Mouse (Mus musculus) lung, postnatal 25 days (tissue): ENCODE results near the gene Sspn.

Experiments used
- DNase-seq: peaks from one replicate; pipeline ENCODE4 v3.0.0; 2022; ENCODE audit warnings: low spot score

Gene Sspn

GRCm38 (mm10) chr6:145973356-145973755, 41.9 kb downstream of the Sspn start:
- no peak for DNase-seq

DNA sequence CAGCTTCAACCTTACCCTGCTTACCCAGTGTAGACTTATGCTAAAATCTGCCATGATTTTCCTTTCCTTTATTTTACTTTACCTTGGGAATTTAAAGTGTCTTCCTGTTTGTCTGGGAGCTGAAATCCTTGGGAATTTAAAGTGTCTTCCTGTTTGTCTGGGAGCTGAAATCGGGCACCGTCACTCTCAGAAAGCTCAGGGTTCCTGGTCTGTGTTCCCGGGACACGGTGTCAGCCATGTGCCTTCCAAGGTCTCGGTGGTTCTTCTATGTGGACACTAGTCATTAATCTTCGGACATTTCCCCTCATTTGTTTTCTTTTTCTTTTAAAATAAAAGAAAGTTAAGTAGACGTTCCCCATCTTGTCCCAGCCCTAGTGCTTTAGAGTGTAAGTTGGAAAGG, 43.3 kb downstream of the Sspn start:
- no peak for DNase-seq

GRCm38 (mm10) chr6:145977344-145977743, 45.9 kb downstream of the Sspn start:
- no peak for DNase-seq

DNA sequence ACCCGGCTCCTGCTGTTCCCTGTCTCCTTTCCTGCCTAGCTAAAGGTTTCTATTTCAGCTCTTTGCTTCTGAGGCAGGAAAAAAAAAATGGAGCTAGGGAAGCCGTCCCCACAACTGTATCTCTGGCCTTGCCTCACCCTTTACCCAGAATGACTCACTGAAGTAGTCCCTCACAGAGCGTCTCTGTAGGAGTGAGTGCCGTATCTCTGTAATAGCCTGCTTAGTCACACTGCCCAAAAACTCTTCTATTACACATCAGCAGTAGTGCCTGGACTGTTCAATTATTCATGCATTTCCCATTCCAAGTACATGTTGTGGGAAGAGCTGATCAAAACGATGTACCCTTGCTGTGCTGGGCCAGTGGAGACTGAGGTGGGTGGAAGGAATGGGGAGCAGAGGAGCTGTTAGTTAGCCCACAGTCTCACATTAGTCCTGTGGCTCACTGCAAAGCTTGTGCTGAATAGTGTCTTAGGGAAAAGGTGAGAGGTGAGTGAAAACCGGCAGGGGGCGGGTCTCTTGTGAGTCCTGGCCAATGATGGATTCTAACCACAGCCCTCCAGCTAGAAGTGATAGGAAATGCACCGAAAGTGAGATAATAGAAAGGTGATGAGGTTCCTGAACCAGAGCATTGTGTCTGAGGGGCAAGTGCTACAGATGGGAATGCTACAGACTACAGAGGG, 46.5 kb downstream of the Sspn start:
- no peak for DNase-seq

GRCm38 (mm10) chr6:145981074-145981473, 49.6 kb downstream of the Sspn start:
- DNase-seq: no peak

- no peak for DNase-seq
Measured at GRCm38 (mm10) chr6:145982335-145982734, 50.9 kb downstream of the Sspn start.

GRCm38 (mm10) chr6:145990578-145990977, 59.1 kb downstream of the Sspn start:
- no peak for DNase-seq

DNA sequence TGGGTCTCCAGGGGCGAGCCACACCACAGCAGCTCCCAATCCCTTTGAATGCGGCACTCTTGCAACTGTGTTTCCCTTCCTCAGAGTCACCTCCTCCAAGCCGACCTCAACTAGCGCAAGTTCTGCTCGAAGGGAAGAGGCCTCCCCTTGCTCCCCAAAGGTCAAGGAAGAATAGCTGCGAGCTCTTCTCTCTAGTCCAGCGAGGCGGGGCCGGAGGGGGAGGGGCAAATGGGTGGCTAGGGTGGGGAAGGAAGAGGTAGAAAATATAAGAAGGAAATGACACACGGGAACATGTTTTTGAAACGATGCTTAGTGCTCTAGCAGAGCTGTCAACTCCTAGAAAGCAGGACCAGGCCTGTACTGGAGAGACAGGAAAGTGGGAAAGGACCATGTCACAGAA, 61.1 kb downstream of the Sspn start:
- DNase-seq: no peak

GRCm38 (mm10) chr6:145992985-145993384, 61.5 kb downstream of the Sspn start:
- peak; percentile 31 for DNase-seq

GRCm38 (mm10) chr6:145998314-145999007, 67.0 kb downstream of the Sspn start:
- DNase-seq: peak; percentile 79

DNA sequence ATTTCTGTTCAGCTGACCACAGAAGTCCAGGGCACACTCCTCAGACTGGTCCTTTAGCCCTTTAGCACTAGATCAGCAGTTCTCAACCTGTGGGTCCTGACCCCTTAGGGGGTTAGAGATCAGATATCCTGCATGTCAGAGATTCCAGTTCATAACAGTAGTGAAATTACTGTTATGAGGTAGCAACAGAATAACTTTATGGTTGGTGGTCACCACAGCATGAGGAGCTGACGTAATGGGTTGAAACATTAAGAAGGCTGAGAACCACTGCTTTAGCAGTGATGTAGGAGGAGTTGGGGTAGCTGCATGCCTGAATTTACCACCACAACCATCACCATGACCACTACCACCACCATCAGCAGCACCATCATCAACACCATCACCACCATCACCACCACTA, 69.3 kb downstream of the Sspn start:
- no peak for DNase-seq

DNA sequence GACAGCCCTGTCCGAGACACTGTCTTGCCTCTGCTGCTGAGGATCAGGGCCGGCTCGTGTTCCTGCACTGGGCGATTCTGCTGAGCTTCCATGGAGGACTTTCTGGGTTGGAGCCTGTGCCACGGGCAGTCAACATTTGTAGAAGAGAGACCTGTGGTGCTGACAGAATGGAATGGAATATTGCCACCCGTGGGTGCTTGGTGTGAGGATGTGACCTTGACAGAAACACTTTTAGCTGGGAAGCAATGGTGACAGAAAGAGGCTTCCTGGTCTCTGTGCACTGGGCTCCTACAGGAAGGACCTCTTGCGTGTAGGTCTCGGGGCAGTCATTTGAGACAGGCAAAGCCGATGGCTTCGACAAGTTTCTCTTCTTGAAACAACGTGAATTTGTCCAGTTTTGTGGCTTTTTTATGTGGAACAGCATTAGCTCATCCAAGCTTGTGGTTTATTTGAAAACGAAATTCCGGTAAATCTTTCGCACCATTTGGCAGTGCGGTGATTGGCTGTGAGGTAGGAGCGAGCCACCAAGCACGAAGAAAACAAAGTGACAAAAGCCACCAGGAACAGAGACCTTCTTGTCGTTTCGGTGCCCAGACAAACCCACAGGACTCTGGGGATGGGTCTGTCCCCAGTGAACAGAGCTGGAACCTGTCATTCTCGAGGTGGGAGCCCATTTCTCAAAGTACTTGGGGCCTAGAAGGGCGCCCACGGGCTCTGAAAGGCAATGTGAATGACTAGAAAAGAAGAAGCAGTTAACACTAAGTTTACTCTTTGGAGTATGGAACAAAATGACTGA, 70.2 kb downstream of the Sspn start:
- no peak for DNase-seq

- no peak for DNase-seq
Measured at GRCm38 (mm10) chr6:146004174-146004601, 72.7 kb downstream of the Sspn start.

GRCm38 (mm10) chr6:146005129-146005886, 73.9 kb downstream of the Sspn start:
- DNase-seq: no peak

DNA sequence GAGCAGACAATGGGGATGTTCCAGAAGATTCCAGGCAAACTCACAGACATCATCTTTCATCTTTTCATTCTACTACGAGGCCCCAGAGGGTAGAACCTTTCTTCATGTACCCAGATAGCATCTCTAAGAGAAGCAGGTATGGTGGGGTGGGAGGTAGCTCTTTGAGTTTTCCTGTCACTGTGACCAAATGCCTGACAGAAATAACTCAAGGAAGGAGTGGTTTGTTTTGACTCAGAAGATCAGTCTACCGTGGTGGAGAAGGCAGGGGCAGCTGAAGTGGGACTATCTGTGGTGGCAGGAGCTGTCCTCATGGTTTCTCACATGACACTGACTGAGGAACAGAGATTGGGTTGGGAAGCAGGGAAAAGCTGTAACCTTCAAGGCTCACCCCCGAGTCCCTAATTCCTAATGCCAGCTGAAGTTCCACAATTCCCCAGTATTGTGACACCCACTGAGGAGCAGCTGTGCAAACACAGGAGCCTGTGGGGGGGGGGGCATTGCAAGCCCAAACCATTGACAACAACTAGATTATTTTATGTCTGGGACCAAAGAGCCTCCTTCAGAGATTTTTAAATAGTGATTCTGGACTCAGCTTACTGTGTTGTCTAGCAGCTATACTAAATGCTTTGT, 74.6 kb downstream of the Sspn start:
- no peak for DNase-seq

DNA sequence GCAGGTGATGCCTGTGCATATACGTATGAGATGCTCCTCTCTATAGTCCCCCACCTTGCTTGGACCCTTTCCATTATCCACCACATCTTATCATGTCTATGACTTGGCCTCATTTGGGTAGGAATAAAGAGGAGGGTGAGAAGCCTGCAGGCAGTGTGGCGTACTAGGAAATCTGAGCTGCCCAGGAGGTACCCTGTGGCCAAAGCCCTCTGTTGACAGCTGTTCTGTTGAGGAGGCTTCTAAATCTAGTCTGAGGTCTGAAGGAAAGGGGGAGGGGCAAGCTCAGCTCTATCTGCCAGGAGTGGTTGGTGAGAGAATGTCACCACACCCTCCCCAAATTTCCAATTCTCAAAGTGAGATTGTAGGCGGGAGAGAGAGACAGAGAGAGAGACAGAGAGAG, 75.3 kb downstream of the Sspn start:
- DNase-seq: no peak

DNA sequence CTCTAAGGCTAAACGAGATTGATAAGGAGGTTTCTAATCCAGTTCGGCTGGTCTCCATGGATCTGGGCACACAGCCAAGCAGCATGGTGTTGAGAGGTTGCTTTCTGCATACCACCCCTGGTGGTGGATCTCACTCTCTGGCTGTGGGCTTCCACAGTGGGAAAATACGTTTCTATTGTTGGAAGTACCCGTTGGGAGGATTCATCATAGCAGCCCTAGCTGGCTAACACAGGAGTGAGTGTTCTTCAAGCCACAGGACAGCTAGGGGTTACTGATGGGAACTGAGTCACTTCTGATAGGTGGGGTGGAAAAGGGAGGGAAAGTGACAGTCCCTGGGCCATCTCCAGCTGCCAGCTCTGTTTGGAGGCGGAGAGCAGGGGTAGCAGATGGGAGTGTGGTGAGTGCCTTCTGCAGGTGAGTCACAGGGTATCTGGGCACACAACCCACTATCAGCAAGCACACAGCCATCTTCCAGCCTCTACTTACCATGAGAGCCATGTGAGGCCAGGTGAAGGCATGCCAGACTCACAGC, 77.1 kb downstream of the Sspn start:
- DNase-seq: no peak

- DNase-seq: no peak
Measured at GRCm38 (mm10) chr6:146009163-146009915, 77.9 kb downstream of the Sspn start.

GRCm38 (mm10) chr6:146010093-146010764, 78.8 kb downstream of the Sspn start:
- no peak for DNase-seq

DNA sequence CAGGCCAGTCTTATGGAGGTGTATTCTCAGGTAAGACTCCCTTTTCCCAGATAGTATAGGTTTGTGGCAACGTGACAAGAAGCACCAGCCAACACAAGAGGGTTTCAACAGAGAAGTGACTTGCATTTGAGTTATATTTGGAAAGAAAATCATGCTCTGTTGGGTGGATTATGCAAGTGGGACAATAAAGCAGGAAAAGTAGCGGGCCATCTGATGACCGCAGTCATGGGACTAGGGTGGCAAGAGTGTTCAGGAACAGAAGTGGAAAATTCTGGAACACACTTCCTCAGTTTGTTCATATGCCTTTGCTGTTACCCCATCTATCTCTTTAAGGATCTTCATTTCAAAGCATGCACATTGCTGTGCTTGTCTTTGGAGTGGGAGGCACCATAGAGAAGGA, 82.9 kb downstream of the Sspn start:
- DNase-seq: no peak
